Mouse (Mus musculus) megakaryocyte, adult 5-6 weeks (primary cell): ENCODE results near the gene Mid2. TPM values are rescaled to one million over a fixed set of nuclear protein-coding genes. Genes with fewer than 3 reads are reported as not detected.
"Not testable (repeated sequence)": the region's sequence is repeated elsewhere in the genome, so short reads cannot be mapped to it uniquely, and the experiment has no call there.

Source experiments
- ATAC-seq: 2 replicates; pipeline ENCODE4 v1.8.0; 2016; ENCODE audit warnings: mild to moderate bottlenecking, inconsistent platforms; ENCODE audit not compliant: poor library complexity, severe bottlenecking
- total RNA-seq, 2 experiments: library from RNA; stranded (forward) in 1 of 2; stranded (reverse) in 1 of 2; fragments of 153-499, 151-499 nt in 1 of 2; fragments of 221-1000, 200-1000 nt in 1 of 2; gene quantifications; 2 replicates each; pipeline versions ENCODE4 v1.2.3 to v1.2.4; 2015 to 2017

Gene Mid2
- total RNA-seq (2015) = not detected in 2 replicates
- total RNA-seq (2017) = 0.07 and 0.12 TPM in 2 replicates

DNA sequence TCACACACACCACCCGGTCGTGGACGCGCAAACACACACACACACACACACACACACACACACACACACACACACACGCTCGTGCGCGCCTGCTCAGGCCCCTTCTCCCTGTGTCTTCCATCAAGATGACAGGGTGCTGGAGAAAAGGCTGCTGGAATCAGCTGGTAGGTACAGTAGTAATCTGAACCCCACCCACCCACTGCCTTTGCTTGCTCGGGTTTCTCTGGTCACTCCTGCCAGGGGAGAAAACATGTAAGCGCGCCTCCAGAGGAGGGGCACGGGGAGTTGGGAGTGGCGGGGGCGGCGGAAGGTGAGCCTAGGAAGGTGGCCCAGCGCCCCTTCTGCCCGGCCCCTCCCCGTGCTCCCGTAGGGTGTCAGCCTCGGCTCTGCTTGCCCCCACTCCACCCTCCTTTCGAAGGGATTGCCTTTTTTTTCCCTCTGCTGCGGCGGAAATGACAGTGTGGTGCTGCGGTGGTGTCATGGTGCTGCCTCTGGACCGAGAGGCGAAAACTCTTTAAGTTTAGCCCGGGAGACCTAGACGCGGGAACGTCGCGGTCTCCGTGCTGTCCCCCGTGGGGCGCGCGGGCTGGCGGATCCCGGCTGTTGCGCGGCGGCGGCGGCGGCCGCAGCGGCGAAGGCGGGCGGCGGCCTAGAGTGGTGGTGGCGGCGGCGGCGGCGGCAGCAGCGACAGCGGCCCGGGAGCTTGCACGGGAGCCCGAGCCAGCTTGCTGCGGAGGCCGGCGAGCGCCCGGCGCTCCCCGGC lies at the start of gene Mid2:
Mid2 (plus strand) TSS at position 121 of the 763 bp plus-strand sequence.
- no peak for ATAC-seq

DNA sequence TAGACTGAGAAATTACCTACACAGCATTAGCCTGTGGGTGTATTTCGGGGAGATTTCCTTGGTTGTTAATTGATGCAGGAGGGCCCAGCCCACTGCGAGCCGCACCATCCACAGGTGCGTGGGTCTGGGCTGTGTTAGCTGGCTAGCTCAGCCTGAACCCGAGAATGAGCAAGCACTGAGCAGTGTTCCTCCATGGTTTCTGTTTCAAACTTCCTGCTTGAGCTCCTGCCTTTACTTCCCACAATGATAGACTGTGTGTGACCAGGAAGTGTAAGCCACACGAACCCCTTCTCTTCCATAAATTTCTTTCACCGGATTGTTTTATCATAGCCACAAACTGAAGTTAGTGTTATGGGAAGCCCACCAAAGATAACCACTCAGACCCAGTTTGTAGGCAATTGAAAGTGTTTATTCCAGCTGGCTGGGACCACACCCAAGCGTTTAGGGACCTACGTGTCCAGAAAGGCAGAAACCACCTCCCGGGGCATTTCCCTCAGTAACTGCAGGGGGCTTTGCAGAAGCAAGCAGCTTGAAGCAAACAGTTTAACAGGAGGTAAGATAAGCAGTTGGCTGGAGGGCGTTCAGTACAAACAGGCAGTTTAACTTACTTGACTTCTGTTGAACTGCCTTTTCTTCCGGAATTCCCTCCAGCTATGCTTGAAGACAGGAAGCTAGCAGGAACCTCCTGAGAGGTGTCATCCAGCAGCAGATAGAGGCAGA lies 39.4 kb upstream of the Mid2 start:
- peak; percentile 56 for ATAC-seq

DNA sequence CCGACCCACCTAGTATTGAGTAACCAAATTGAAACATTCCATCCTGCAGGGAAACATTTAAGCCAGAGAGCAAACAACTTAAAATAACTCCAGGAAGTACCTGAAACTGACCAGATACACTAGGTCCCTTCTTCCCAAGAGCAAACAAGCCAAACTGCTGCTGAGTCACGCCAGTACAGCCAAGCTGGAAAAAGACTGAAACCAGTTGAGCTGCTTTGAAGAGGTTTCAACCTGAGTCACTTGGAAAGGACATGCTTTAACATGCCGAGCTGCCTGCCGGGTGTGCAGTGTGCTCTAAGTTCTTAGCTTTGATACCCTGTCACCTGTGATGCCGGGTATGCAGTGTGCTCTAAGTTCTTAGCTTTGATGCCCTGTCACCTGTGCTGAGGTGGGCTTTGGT lies 26.4 kb upstream of the Mid2 start:
- no peak for ATAC-seq

DNA sequence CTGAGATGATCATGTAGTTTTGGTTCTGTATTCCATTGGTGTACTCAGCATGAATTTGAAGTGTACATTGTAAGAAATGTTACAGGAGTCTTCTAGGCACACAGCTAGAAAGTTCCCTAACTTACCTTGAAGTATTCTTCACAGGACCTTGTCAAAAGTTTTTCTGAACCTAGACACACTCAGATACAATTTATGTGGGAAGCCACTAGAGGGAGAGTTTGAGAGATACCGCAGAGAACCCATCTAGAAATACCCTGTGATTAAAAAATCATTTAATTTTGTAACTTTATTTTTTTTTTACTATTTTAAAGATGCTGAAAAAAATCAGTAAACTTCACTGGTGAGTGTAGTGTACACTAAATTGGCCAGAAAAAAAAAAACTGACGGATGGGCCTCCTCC lies 24.8 kb upstream of the Mid2 start:
- no peak for ATAC-seq

DNA sequence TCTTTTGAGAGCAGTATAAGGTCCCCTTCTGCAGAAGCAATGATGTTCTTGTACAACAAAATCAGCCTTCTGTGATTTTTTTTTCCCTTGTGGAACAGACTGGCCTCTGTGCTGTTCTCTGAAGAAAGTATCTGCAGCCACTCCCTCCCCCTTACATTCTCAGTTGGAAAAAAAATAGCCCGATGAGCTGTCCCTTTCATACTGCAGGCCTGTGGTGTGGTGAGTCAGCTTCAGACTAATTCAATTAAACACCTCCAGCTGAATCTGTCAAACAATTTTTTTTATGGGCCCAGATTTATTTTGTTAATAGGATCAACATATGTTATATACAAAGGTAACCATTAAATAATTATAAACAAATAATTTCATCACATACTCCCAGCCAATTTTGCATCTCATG lies 3.7 kb upstream of the Mid2 start:
- ATAC-seq = no peak

DNA sequence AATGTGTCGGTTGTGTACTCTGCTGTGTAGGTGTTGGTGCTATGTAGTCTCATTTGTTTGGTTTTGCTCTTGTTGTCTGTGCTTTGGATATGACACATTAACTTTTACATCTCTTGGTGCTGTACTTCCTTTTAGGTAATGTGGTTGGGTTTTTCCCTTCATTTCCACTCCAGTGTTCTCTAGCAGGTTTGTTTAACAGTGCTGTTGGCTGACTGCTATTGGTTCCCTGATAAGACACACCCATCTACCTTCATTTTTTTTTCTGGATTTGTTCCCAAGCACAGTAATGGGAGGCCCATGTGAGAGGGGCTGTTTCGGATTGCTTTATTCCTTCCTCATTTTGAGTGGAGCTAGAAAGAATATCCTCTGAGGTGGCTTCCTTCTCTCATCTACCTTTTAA lies 883 bp upstream of the Mid2 start:
- ATAC-seq = no peak

DNA sequence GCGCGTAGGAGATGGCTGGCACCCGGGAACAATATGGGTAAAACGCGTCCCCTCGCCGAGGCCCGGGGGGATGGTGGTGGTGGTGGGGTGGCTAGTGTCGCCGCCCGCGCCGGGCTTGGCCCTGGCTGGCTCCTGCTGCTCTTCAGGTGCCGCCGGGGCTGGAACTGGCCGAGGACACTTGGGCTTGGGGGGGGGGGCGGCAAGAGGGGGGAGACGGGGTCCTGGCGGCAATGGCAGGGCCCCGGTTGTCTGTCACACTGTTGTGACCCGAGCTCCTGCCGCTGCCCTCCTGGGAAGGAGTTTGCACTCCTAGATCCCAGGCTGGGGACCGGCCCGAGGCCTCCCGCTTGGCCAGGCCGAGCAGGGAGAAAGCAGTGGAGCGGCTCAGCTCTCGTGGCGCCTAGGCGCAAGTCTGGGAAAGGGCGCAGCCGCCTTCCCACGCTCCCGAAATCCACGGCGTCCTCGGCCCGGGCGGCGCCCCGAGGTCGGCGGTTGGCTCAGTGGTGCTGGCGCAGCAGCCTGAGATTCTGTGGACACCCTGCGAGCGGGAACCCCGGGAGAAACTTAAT lies 927 bp downstream of the Mid2 start:
- no peak for ATAC-seq

DNA sequence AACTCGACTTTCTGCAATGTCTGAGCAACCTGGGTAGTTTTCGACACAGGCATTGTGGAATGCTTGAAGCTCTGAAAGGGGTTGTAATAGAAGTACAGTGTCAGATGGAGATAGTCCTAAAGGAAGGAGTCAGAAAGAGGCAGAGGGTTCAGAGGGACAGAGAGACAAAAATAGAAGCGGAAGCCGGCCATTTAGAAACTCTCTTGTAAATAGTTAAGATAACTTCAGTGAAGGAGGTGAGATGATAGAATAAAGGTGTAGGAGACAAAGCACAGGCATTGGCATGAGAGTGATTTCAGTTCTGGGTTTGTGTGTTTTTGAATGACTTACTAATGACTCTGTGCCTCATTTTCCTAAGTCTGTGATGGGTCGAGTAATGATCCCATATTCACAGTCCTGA lies 11.0 kb downstream of the Mid2 start:
- ATAC-seq = no peak

DNA sequence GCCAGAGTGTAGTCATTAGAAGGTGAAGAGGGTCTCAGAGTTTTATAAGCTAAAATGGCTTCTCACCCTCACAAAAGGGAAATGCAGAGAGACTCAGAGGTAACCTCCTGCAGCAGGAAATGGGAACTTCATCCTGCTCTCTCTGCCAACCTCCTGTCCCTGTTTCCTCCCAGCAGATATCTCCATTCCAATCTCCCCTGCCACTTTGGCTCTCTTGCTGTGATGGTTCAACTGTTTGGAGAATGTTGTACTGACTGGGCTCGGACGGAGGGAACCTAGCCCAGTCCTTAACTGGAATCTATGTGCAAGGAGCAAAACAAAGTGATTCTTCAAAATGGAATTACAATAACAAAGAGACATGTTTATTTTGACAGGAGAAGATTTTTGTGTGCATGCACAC lies 23.9 kb downstream of the Mid2 start:
- no peak for ATAC-seq

DNA sequence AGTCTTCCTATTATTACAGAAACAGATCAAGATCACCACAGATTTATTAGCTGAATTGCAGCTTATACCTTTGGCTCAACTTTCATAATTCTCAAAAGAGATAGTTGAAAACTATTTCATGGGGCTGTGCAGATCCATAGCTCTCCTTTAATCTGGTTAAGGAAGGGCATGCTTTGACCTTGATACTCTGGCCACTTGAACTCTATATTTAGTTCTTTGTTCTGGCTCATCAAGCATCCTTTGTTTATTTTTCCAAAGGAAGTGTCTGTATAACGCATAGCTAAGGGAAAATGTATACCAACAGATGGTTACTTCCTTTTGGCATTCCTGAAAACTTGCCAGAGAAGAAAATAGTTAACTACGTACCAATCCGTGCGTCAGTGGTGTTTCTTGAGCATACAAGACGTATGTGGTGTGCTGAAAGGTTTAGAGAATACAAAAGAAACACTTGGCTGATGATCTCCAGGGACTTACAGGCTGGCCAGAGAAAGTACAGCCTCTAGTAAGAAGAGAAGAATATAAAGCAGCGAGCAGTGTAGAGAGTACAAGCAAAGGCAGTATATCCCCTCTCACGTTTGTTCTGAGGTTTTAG lies 33.6 kb downstream of the Mid2 start:
- not testable (repeated sequence) for ATAC-seq

DNA sequence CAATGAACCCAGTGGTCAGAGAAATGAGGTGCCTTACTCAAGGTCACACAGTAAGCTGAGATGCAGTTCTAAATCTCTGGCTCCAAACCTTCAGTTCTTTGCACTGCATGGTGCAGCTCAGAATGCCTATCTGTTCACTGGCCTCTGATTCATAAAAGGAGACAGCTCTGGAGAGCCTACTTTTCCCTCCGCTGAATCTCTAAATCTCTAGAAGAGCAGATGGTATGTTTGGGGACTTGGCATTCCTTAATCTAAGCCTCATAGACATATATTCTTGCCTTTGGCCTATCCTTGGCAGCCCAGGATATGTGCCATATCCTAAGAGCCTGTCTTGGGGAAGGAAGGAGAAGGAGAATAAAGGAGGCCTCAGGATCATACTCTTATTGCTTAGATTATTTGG lies 38.8 kb downstream of the Mid2 start:
- ATAC-seq = no peak

DNA sequence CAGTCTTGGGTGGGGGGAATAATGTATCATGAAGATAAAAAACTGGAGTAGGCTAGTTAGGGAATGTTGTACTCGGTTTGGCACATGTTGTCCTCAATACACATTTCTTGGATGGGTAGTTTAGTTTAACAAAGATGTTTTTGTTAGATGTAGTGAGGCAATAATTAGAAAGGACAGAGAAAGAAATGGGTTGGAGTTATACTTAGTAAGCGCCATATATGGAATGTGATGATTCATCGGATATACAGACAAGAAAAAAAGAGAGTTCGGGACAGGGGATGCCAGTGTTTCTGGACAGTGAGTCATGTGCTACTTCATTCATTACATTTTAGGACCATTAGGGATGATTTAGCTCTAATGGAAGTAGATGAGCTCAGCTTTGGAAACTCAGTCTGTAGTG lies 41.7 kb downstream of the Mid2 start:
- no peak for ATAC-seq

DNA sequence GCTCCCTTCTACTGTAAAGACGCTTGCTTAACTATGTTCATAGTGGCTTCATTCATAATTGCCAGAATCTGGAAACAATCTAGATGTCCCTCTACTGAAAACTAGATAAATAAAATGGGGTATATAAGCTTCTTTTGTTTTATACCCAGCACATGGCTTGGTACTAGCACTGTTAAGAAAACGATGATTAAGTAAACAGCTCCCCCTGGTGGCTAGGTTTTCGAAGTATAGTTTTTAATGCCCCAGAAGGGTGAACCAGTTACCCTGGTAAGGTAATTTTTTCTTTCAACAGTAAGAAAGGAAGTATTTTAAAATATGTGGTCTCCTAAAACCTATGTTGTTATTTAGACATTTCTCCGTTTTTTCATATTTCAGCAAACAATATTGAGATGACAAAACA lies 58.0 kb downstream of the Mid2 start:
- peak; percentile 43; the same call in 1 of the 2 replicates for ATAC-seq

DNA sequence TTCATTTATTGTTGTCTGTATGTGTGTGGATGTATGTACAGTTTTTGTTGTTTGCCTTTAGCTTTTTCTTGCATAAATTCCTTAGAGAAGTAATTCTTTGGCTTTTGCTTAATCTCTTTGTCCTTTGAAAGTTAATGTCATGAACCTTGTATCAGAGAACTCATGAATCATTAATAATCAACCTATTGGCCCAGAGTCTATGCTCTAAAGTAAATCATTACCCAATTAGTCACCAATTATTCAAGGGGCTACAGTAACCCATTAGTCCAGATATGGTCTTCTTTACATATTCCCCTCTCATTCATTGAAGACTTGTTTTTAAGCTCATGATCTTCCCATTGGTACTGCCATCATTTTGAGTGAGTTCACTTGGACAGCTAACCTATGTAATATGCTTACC lies 74.6 kb downstream of the Mid2 start:
- no peak for ATAC-seq

DNA sequence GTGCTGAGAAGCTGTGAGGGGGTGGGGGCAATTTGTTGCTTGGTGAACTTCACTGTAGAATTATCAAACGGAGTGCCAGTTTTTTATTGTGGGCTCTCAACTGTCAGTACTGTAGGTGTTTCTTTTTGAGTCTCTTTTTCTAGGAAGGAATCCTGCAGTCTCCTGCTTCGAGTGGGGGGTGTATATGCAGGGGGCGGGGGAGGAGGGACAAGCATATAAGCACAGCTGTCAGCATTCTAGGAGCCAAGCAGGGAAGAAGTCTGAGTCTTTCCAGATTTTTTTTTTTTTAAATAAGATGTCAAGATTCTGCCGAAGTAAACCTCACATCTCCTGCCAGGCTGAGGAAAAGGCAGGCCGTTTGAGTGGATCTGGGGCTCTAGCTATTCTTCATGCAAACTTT lies 78.8 kb downstream of the Mid2 start:
- ATAC-seq = no peak

DNA sequence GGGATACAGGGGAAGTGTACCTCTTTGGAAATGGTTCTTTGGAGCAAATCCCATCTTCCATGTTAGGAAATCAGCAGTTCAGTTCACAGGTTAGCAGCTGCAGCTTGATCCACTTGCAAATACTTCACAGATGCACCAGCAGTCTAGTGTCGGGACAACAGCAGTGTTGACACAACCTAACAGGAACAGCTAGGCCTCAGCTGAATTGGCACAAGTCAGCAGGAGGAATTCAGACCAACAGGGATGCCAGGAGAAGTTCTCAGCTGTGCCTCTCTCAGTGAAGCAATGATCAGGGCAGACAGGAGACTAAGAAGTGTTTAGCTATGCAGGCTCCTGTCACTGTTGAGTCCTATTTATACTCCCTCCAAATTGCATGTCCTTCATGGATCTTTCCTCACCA lies 105.4 kb downstream of the Mid2 start:
- ATAC-seq = no peak

DNA sequence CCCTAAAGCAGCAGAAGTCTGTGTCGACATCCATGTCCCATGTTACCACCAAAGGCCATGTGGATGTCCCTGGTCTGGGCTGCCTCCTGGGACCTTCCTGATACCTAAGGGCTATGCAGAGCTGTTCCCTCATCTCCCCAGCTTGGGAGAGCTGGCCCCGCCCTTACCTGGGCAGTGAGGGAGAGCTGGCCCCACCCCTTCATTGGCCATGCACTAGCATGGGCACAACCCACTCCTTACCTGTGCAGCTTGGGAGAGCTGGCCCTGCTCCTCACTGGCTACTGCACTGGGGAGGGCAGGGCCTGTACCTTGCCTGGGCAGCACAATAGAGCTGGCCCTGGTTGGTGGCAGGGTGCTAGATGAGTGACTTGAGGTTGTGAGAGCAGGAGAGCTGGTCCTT lies 140.9 kb downstream of the Mid2 start:
- no peak for ATAC-seq

DNA sequence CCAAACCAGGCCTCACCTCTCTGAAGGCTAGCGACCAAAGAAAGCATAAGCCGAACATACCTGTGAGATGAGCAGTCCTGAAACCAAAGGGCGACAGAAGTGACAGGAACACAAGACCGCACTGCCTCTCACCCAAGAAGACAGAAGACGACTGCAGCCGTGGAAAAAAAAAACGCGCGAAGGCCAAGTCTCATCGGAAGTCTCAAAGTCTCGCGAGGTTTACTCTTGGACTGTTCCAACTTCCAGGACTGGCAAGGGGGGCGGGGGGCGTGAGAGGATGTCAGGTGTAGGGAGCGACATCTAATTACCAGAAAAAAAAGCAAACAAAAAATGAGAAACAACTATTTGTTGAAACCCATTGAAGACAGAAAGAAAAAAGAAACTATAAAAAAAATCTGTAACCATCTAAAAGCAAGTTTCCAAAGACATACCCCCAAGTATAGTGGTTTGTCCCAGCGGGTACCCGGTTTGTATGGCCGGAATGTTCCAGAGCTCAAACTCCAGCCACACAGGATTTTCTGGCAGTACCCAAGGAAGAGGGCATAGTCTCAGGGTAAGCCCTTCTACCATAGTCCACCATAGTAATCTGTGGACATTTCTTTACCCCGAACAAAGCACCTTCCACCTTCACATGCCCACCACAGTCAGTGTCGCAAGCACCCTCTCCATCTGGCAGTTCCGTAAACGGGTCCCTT lies 149.1 kb downstream of the Mid2 start, which contains the start of gene Tex13b:
Tex13b (minus strand) TSS at position 122 of the 695 bp plus-strand sequence.
- ATAC-seq = no peak
